Mouse (Mus musculus) heart, embryonic 15.5 days (tissue): ENCODE results near the gene Bmf. TPM values are rescaled to one million over a fixed set of nuclear protein-coding genes. Genes with fewer than 3 reads are reported as not detected.

Source experiments
- ATAC-seq: fragments of 200-750 bp; cut with Nextera tagmentation; replicated peaks from 2 replicates; pipeline ENCODE4 v1.8.0; 2017; ENCODE audit warnings: low read depth, moderate TSS enrichment; ENCODE audit not compliant: insufficient number of reproducible peaks, insufficient read depth, low FRiP score
- H3K27ac ChIP-seq: fragments of 300-500 bp; sonication (generic); 2 replicates; pipeline ENCODE4 v1.5.1; 2015; ENCODE audit warnings: mild to moderate bottlenecking, inconsistent platforms
- H3K27me3 ChIP-seq: fragments of 300-500 bp; sonication (generic); 2 replicates; pipeline ENCODE4 v1.6.1; 2015; ENCODE audit warnings: inconsistent platforms
- H3K36me3 ChIP-seq: fragments of 300-500 bp; sonication (generic); 2 replicates; pipeline ENCODE4 v1.6.1; 2015; ENCODE audit warnings: mild to moderate bottlenecking, inconsistent platforms
- H3K4me1 ChIP-seq: fragments of 300-500 bp; sonication (generic); replicated peaks from 2 replicates; pipeline ENCODE4 v1.6.1; 2015; ENCODE audit warnings: inconsistent platforms
- H3K4me2 ChIP-seq: fragments of 300-500 bp; sonication (generic); 2 replicates; pipeline ENCODE4 v1.6.1; 2015; ENCODE audit warnings: inconsistent platforms, mild to moderate bottlenecking, moderate library complexity
- H3K4me3 ChIP-seq: fragments of 300-500 bp; sonication (generic); 2 replicates; pipeline ENCODE4 v1.5.1; 2015; ENCODE audit warnings: mild to moderate bottlenecking, inconsistent platforms
- H3K9ac ChIP-seq: fragments of 300-500 bp; sonication (generic); 2 replicates; pipeline ENCODE4 v1.6.1; 2015; ENCODE audit warnings: mild to moderate bottlenecking, inconsistent platforms
- H3K9me3 ChIP-seq: fragments of 300-500 bp; sonication (generic); replicated peaks from 2 replicates; pipeline ENCODE4 v1.6.1; 2016; ENCODE audit warnings: inconsistent platforms
- WGBS: fragments of 180-500 bp; shearing (Covaris S2); methylation state at CpG from one replicate; pipeline ENCODE4 v1.1.7; 2015; ENCODE audit warnings: mixed read lengths; 5-methylcytosine and 5-hydroxymethylcytosine counted together
- polyA plus RNA-seq: library from polyadenylated mRNA; unstranded; fragments of >200 nt; fragmentation: Nextera tagmentation; extraction: Ambion mirVana; gene quantifications from 2 replicates; pipeline ENCODE4 v1.2.1, GENCODE M21; 2015

The Bmf gene
- polyA plus RNA-seq, 1 experiment from 2014 or later = 1.9 TPM

- no peak overlapping the region for H3K4me2 ChIP-seq
- WGBS = 51% methylated on average over 5 of the region's 5 CpGs
- no peaks in the 10 kb centered on the region for H3K9me3 ChIP-seq
- no peak overlapping the region for H3K4me3 ChIP-seq
- no peak overlapping the region for H3K9ac ChIP-seq
- no peaks in the 10 kb centered on the region for H3K36me3 ChIP-seq
- ATAC-seq = no peak
- peaks cover 20% of the 10 kb centered on the region for H3K4me1 ChIP-seq
- peak overlapping the region; percentile 63 for H3K27ac ChIP-seq
- H3K27me3 ChIP-seq = no peaks in the 10 kb centered on the region
Observed at GRCm38 (mm10) chr2:118491281-118491731, 58.2 kb downstream of the Bmf start.

GRCm38 (mm10) chr2:118490241-118491091 is 59.0 kb downstream of the Bmf start:
- 26% methylated on average over 12 of the region's 12 CpGs for WGBS
- no peak overlapping the region for H3K4me3 ChIP-seq
- no peaks in the 10 kb centered on the region for H3K27me3 ChIP-seq
- H3K9ac ChIP-seq = no peak overlapping the region
- H3K4me1 ChIP-seq = peaks cover 20% of the 10 kb centered on the region
- peak overlapping the region; percentile 63 for H3K27ac ChIP-seq
- H3K9me3 ChIP-seq = no peaks in the 10 kb centered on the region
- 0 out of 2 replicates have a peak overlapping the region, but pooled peaks have one; percentile 1 for H3K4me2 ChIP-seq
- H3K36me3 ChIP-seq = no peaks in the 10 kb centered on the region
- ATAC-seq = peak; percentile 60

- Histone ChIP-seq H3K27ac (no peak overlapping the region), H3K4me2 (no peak overlapping the region), H3K4me3 (no peak overlapping the region), H3K36me3 (no peaks in the 10 kb centered on the region), H3K27me3 (no peaks in the 10 kb centered on the region), H3K9me3 (no peaks in the 10 kb centered on the region), H3K9ac (no peak overlapping the region), H3K4me1 (peaks cover 20% of the 10 kb centered on the region)
- 70% methylated on average over 3 of the region's 3 CpGs for WGBS
- no peak for ATAC-seq
Observed at GRCm38 (mm10) chr2:118487806-118488205, 61.7 kb downstream of the Bmf start.

DNA sequence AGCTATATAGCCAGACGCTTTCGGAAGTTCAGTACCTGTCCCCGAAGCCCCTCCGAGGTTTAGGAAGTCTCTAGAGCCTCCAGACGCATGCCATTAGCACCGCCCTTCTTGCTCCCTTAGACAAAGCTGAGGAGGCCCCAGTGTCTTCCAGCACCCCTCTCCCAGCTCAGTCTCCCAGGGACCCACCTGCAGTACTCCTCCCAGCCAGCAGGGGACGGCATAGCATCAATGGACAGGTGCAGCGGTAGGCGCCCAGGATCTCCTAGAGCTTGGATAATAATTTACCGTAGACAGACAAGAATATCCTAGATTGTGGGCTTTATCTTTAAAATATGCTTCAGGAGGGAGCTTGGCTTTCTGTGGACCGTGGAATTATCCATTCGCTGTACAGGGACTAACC is 62.6 kb downstream of the Bmf start:
- Histone ChIP-seq H3K4me3 (no peak overlapping the region), H3K27me3 (no peaks in the 10 kb centered on the region), H3K4me1 (peaks cover 19% of the 10 kb centered on the region), H3K9me3 (no peaks in the 10 kb centered on the region), H3K4me2 (no peak overlapping the region), H3K36me3 (no peaks in the 10 kb centered on the region), H3K9ac (no peak overlapping the region), H3K27ac (no peak overlapping the region)
- WGBS = 16% methylated on average over 12 of the region's 12 CpGs
- ATAC-seq = no peak

DNA sequence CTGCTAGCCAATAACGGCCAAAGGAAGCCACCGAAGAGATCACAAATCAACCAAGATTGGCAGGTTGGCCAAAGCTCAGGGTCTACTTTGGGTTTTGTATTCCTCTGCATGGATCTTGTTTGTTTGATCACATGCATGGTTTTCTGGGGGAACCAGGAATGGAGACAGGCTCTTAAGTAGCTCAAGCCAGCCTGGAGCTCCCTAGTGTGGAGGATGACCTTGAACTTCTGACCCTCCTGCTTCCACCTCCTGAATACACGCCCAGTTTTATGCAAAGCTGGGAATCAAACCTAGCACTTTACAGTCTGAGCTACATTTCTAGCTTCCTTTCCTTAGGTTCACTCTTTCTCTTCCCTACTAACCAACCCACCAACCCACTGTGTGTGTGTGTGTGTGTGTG is 64.1 kb downstream of the Bmf start:
- no peak overlapping the region for H3K27ac ChIP-seq
- no peaks in the 10 kb centered on the region for H3K27me3 ChIP-seq
- no peak overlapping the region for H3K9ac ChIP-seq
- no peaks in the 10 kb centered on the region for H3K9me3 ChIP-seq
- no peak overlapping the region for H3K4me2 ChIP-seq
- WGBS = 77% methylated on average over 3 of the region's 3 CpGs
- ATAC-seq = no peak
- no peak overlapping the region for H3K4me3 ChIP-seq
- peaks cover 7% of the 10 kb centered on the region for H3K4me1 ChIP-seq
- H3K36me3 ChIP-seq = no peaks in the 10 kb centered on the region

- no peak overlapping the region for H3K9ac ChIP-seq
- ATAC-seq = no peak
- H3K4me2 ChIP-seq = no peak overlapping the region
- no peaks in the 10 kb centered on the region for H3K36me3 ChIP-seq
- H3K9me3 ChIP-seq = no peaks in the 10 kb centered on the region
- no peak overlapping the region for H3K4me3 ChIP-seq
- H3K4me1 ChIP-seq = 0 out of 2 replicates have a peak, but pooled peaks cover 2% of the 10 kb centered on the region
- 75% methylated on average over 9 of the region's 9 CpGs for WGBS
- no peaks in the 10 kb centered on the region for H3K27me3 ChIP-seq
- H3K27ac ChIP-seq = no peak overlapping the region
Observed at GRCm38 (mm10) chr2:118484386-118484898, 65.0 kb downstream of the Bmf start.

- Histone ChIP-seq H3K27me3 (no peaks in the 10 kb centered on the region), H3K9ac (no peak overlapping the region), H3K4me2 (no peak overlapping the region), H3K4me3 (no peak overlapping the region), H3K4me1 (peaks cover 10% of the 10 kb centered on the region), H3K36me3 (no peaks in the 10 kb centered on the region), H3K27ac (no peak overlapping the region), H3K9me3 (no peaks in the 10 kb centered on the region)
- WGBS = 73% methylated on average over 5 of the region's 5 CpGs
- ATAC-seq = no peak
Observed at GRCm38 (mm10) chr2:118483032-118483431, 66.5 kb downstream of the Bmf start.

DNA sequence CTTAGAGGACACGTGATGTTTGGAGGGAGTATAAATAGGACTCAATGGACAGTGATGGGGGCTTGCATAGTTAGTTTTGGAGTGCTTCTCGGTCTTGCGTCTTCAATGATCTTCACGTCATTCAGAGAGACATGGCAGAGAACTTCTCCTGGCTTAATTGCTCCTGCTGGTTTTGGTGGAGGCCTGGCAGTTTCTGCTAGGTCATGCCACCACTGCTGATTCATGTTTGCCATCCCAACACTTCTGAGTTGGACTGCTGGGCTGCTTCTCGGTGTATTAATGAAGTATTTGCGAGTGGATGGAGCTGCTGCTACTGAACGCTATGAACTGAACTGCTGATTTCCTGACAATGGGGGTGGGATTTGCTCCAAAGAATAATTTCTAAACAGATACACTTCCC is 68.6 kb downstream of the Bmf start:
- Histone ChIP-seq H3K9ac (no peak overlapping the region), H3K27me3 (no peaks in the 10 kb centered on the region), H3K36me3 (peaks cover 12% of the 10 kb centered on the region), H3K4me1 (peaks cover 15% of the 10 kb centered on the region), H3K27ac (no peak overlapping the region), H3K4me2 (no peak overlapping the region), H3K9me3 (no peaks in the 10 kb centered on the region), H3K4me3 (no peak overlapping the region)
- ATAC-seq = no peak
- 89% methylated on average over 7 of the region's 7 CpGs for WGBS

GRCm38 (mm10) chr2:118479550-118479909 is 70.0 kb downstream of the Bmf start, which contains the start of gene Srp14:
Gene Srp14 (minus strand): TSS chr2:118479711.
- Histone ChIP-seq H3K27me3 (no peaks in the 10 kb centered on the region), H3K9ac (peak within 1 kb of the TSS; percentile 96), H3K4me2 (peak within 1 kb of the TSS; percentile 90), H3K27ac (peak within 1 kb of the TSS; percentile 89), H3K9me3 (no peaks in the 10 kb centered on the region), H3K4me1 (peaks cover 15% of the 10 kb centered on the region), H3K4me3 (peak within 1 kb of the TSS; percentile 92), H3K36me3 (peaks cover 19% of the 10 kb centered on the region)
- WGBS = under 1% methylated on average over 35 of the region's 35 CpGs
- peak; percentile 89 for ATAC-seq

DNA sequence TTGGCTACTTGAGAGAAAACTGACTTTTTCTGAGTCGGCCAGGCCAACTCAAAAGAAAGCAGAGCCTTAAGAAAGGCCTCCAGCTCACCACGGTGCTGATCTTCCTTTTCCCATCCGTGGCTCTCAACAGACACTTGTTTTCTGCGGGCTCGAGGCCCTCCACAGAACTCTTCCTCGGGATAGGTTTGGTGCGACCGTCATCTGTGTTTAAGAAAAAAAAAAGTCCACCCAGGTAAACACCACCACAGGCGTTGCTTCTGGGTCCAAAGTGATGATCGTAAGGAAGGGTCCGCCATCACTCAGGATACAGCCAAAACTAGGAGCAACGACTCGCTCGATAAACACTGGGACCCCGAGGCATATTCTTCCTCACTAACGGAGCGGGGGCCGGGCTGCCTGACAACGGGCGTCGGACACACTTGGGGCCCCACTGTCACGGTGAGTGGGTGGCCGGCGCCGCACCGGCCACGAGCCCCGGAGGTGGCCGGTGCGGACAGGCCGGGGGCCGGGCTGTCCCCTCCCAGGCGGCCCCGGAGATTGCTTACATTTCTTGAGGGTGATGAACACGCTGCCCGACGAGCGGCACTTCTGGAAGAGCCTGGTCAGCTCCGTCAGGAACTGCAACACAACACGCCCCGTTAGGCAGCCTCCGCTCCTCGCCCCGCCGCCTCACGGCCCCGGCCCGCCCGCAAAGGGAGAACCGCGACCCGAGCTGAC is 70.5 kb downstream of the Bmf start:
- Histone ChIP-seq H3K4me2 (peak overlapping the region; percentile 90), H3K27ac (peak overlapping the region; percentile 89), H3K27me3 (no peaks in the 10 kb centered on the region), H3K9me3 (no peaks in the 10 kb centered on the region), H3K4me3 (peak overlapping the region; percentile 92), H3K4me1 (peaks cover 15% of the 10 kb centered on the region), H3K9ac (peak overlapping the region; percentile 96), H3K36me3 (peaks cover 23% of the 10 kb centered on the region)
- ATAC-seq = peak; percentile 45
- WGBS = 3% methylated on average over 46 of the region's 52 CpGs
